Mouse (Mus musculus) CH12.LX (cell line): ENCODE measurements around the gene Amhr2. TPM values are rescaled to one million over a fixed set of nuclear protein-coding genes. Genes with fewer than 3 reads are reported as not detected.
A peak's percentile ranks its signal among the peaks of the same experiment; 100 is the strongest.

Experiments used
- DNase-seq: peaks from one replicate; pipeline ENCODE4 v3.0.0-alpha.2; 2013; ENCODE audit errors: extremely low read depth
- H3K27ac ChIP-seq: 2 replicates; pipeline ENCODE4 v1.5.1; 2012; ENCODE audit warnings: low read depth, mild to moderate bottlenecking, control low read depth, moderate library complexity; ENCODE audit not compliant: insufficient read depth
- H3K27me3 ChIP-seq: replicated peaks from 2 replicates; pipeline ENCODE3; 2012; ENCODE audit warnings: inconsistent platforms
- H3K36me3 ChIP-seq, 2 experiments: replicated peaks in 1 of 2; 2 replicates each; pipeline versions ENCODE3 to v1.6.1; 2012; ENCODE audit warnings: inconsistent platforms in 1 of 2, low read length in 1 of 2, mild to moderate bottlenecking in 1 of 2, mixed read lengths in 1 of 2, moderate library complexity in 1 of 2; ENCODE audit not compliant: control insufficient read depth in 1 of 2, insufficient read depth in 1 of 2
- H3K4me1 ChIP-seq, 2 experiments: 2 replicates each; pipeline ENCODE4 v1.6.1; 2012; ENCODE audit warnings: inconsistent platforms in 1 of 2, moderate library complexity in 1 of 2; ENCODE audit not compliant: insufficient read depth in 2 of 2, control insufficient read depth in 1 of 2
- H3K4me2 ChIP-seq: 2 replicates; pipeline ENCODE4 v1.6.1; 2012; ENCODE audit warnings: low read depth, mild to moderate bottlenecking, control low read depth; ENCODE audit not compliant: poor library complexity, insufficient read depth, severe bottlenecking
- H3K4me3 ChIP-seq, 3 experiments: fragments of 150-350 bp in 1 of 3; sonication (generic) in 1 of 3; replicated peaks in 1 of 3; 2 replicates each; pipeline versions ENCODE3 to v1.5.1; 2011 to 2012; ENCODE audit warnings: low read depth in 2 of 3, low read length in 2 of 3, mild to moderate bottlenecking in 2 of 3, moderate library complexity in 2 of 3, control low read depth in 1 of 3, improper control_type of control experiment in 1 of 3, inconsistent platforms in 1 of 3, mixed read lengths in 1 of 3; ENCODE audit not compliant: poor library complexity in 1 of 3
- H3K79me2 ChIP-seq: replicated peaks from 2 replicates; pipeline ENCODE4 v1.6.1; 2012; ENCODE audit warnings: mild to moderate bottlenecking, moderate library complexity; ENCODE audit not compliant: control insufficient read depth, poor library complexity, insufficient read depth, severe bottlenecking; ENCODE audit errors: extremely low read depth
- H3K9ac ChIP-seq: 2 replicates; pipeline ENCODE4 v1.6.1; 2012; ENCODE audit warnings: low read depth, mild to moderate bottlenecking, control low read depth, moderate library complexity; ENCODE audit not compliant: insufficient read depth
- H3K9me3 ChIP-seq: replicated peaks from 2 replicates; pipeline ENCODE3; 2012; ENCODE audit warnings: low read length, inconsistent platforms, mixed read lengths
- CTCF ChIP-seq, 2 experiments: IDR thresholded peaks in 1 of 2; conservative IDR thresholded peaks in 1 of 2; 2 replicates each; pipeline ENCODE4 v1.5.1; 2011 to 2012; ENCODE audit warnings: low read depth in 2 of 2, low read length in 2 of 2, improper control_type of control experiment in 1 of 2, inconsistent platforms in 1 of 2, mild to moderate bottlenecking in 1 of 2, moderate library complexity in 1 of 2
- E2F4 ChIP-seq: IDR thresholded peaks from 2 replicates; pipeline ENCODE4 v1.6.1; 2011; ENCODE audit warnings: low read depth, low read length, improper control_type of control experiment; ENCODE audit not compliant: insufficient replicate concordance
- ELF1 ChIP-seq: IDR thresholded peaks from 2 replicates; pipeline ENCODE4 v1.6.1; 2014; ENCODE audit warnings: low read depth, mild to moderate bottlenecking, inconsistent platforms, low read length, improper control_type of control experiment
- GABPA ChIP-seq: IDR thresholded peaks from 2 replicates; pipeline ENCODE4 v1.6.1; 2012; ENCODE audit warnings: low read depth, low read length, improper control_type of control experiment, inconsistent platforms; ENCODE audit not compliant: insufficient replicate concordance
- JUN ChIP-seq: IDR thresholded peaks from 2 replicates; pipeline ENCODE4 v1.6.1; 2011; ENCODE audit warnings: low read depth, mild to moderate bottlenecking, low read length, improper control_type of control experiment, moderate library complexity; ENCODE audit not compliant: insufficient read depth
- KAT2A ChIP-seq: IDR thresholded peaks from 2 replicates; pipeline ENCODE4 v1.6.1; 2012; ENCODE audit warnings: low read length, improper control_type of control experiment, inconsistent platforms; ENCODE audit not compliant: insufficient replicate concordance
- MAFK ChIP-seq: IDR thresholded peaks from 2 replicates; pipeline ENCODE4 v1.6.1; 2011; ENCODE audit warnings: low read length, improper control_type of control experiment; ENCODE audit not compliant: insufficient replicate concordance
- MAX ChIP-seq: IDR thresholded peaks from 2 replicates; pipeline ENCODE4 v1.6.1; 2011; ENCODE audit warnings: low read length, improper control_type of control experiment
- PAX5 ChIP-seq: IDR thresholded peaks from 2 replicates; pipeline ENCODE4 v1.6.1; 2012; ENCODE audit warnings: low read length, inconsistent platforms, mixed read lengths
- POLR2AphosphoS2 ChIP-seq: IDR thresholded peaks from 2 replicates; pipeline ENCODE4 v1.6.1; 2011; ENCODE audit warnings: low read depth, low read length, improper control_type of control experiment
- RAD21 ChIP-seq: IDR thresholded peaks from 2 replicates; pipeline ENCODE4 v1.6.1; 2011; ENCODE audit warnings: low read depth, mild to moderate bottlenecking, low read length, improper control_type of control experiment, moderate library complexity
- RCOR1 ChIP-seq: conservative IDR thresholded peaks from 2 replicates; pipeline ENCODE4 v1.6.1; 2012; ENCODE audit warnings: low read depth, mild to moderate bottlenecking, inconsistent platforms, low read length, improper control_type of control experiment
- SIN3A ChIP-seq: IDR thresholded peaks from 2 replicates; pipeline ENCODE4 v1.6.1; 2012; ENCODE audit warnings: low read length, improper control_type of control experiment, inconsistent platforms
- SMC3 ChIP-seq: IDR thresholded peaks from 2 replicates; pipeline ENCODE4 v1.6.1; 2011; ENCODE audit warnings: low read depth, low read length, improper control_type of control experiment
- USF1 ChIP-seq: IDR thresholded peaks from 2 replicates; pipeline ENCODE4 v1.6.1; 2014; ENCODE audit warnings: low read depth, mild to moderate bottlenecking, inconsistent platforms, low read length, improper control_type of control experiment
- ZNF384 ChIP-seq: IDR thresholded peaks from 2 replicates; pipeline ENCODE4 v1.6.1; 2012; ENCODE audit warnings: low read depth, low read length, improper control_type of control experiment, inconsistent platforms
- dilution Hi-C: fragments of 300-500 bp; cut with MboI; formaldehyde crosslinking; loops from 2 replicates; pipeline ENCODE4 v1.14.3; 2020; ENCODE audit warnings: low sequenced_read_pairs; ENCODE audit not compliant: extremely low pct_unique_long_range_greater_than_20kb, extremely low pct_ligation_motif_present
- in situ Hi-C: fragments of 300-500 bp; cut with MboI; formaldehyde crosslinking; loops from 3 replicates; pipeline ENCODE4 v1.14.3; 2019; ENCODE audit warnings: low sequenced_read_pairs, low pct_ligation_motif_present, low pct_unique_long_range_greater_than_20kb, mixed read lengths
- polyA plus RNA-seq: library from polyadenylated mRNA; unstranded; fragments of >175 nt; gene quantifications from 2 replicates; pipeline ENCODE4 v1.2.1, GENCODE M21; 2012; ENCODE audit warnings: low read depth; ENCODE audit not compliant: insufficient read length
- total RNA-seq, 2 experiments: library from RNA; depleted of rRNA; stranded (reverse); fragments of 300-350 nt in 1 of 2; fragments of >200 nt in 1 of 2; gene quantifications; 2 replicates each; pipeline ENCODE4 v1.2.3; 2012 to 2014

The Amhr2 gene
- total and polyA plus RNA-seq, 3 experiments: not detected

DNA sequence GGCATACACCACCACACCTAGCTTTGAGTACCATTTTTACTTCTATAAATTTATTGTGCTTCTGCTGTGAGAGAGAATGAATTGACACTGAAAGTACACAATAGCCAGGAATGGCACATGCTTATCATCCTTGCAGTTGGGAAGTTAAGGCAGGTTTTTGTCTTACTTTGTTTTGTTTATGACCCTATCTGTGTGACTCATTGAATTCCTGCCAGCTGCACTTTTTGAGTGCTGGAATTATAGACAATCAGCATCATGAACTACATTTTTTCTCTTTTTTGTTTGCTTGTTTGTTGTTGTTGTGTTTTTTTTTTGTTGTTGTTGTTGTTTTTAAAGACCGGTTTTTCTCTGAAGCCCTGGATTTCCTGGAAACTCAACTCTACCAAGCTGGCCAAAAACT, 24.2 kb upstream of the Amhr2 start:
- dilution Hi-C loops: no loop called here
- H3K79me2 ChIP-seq: peaks cover 63% of the 10 kb centered on the region
- in situ Hi-C loops: no loop called here
- H3K27me3 ChIP-seq: no peaks in the 10 kb centered on the region
- H3K9ac ChIP-seq: no peak overlapping the region
- H3K27ac ChIP-seq: no peak overlapping the region
- TF ChIP-seq KAT2A: no peak
- TF ChIP-seq CTCF (conservative IDR thresholded peaks at IDR 0.05 in 1 of 2, IDR thresholded peaks at IDR 0.05 in 1 of 2; ENCODE audit: low read depth in 2 of 2, low read length in 2 of 2): no peak
- TF ChIP-seq E2F4: no peak
- TF ChIP-seq ZNF384: no peak
- TF ChIP-seq MAX: no peak
- peaks cover 12 to 65% of the 10 kb centered on the region in 2 experiments for H3K36me3 ChIP-seq
- no peak for DNase-seq
- no peak overlapping the region for H3K4me2 ChIP-seq
- no peaks in the 10 kb centered on the region for H3K9me3 ChIP-seq
- no peak overlapping the region for H3K4me3 ChIP-seq
- peaks cover 0 to 19% of the 10 kb centered on the region in 2 experiments; a peak in 2 of 4 replicates for H3K4me1 ChIP-seq

DNA sequence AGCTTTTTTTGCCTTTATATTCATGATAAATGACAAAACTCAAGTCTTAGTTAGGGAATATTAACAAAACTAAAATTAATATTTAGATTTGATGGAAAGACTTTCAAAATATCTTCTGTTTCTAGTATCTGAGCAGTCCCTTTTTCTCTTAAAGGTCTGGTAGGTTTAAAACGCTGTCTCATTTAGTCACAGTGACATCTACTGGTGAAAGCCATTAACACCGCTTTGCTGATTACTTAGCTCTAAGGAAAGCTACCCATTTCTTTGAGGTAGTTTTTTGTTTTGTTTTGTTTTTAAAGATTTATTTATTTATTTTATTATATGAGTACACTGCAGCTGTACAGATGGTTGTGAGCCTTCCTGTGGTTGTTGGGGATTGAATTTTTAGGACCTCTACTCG, 23.7 kb upstream of the Amhr2 start:
- Histone ChIP-seq H3K27me3 (no peaks in the 10 kb centered on the region), H3K4me1 (peaks cover 0 to 19% of the 10 kb centered on the region in 2 experiments; a peak in 2 of 4 replicates), H3K79me2 (peaks cover 59% of the 10 kb centered on the region), H3K9ac (no peak overlapping the region), H3K27ac (no peak overlapping the region), H3K4me3 (no peak overlapping the region), H3K9me3 (no peaks in the 10 kb centered on the region), H3K36me3 (peaks cover 15 to 70% of the 10 kb centered on the region in 2 experiments), H3K4me2 (no peak overlapping the region)
- peak; percentile 67 for TF ChIP-seq SMC3
- TF ChIP-seq RAD21: peak; percentile 84
- TF ChIP-seq POLR2AphosphoS2: no peak
- peak; percentile 35 to 87; a peak in 3 of 4 replicates for TF ChIP-seq CTCF (conservative IDR thresholded peaks at IDR 0.05 in 1 of 2, IDR thresholded peaks at IDR 0.05 in 1 of 2; ENCODE audit: low read depth in 2 of 2, low read length in 2 of 2)
- TF ChIP-seq RCOR1: no peak
- no peak for TF ChIP-seq JUN
- no peak for TF ChIP-seq GABPA
- no peak for TF ChIP-seq SIN3A
- TF ChIP-seq ELF1: no peak
- no peak for TF ChIP-seq MAFK
- no peak for TF ChIP-seq USF1
- TF ChIP-seq PAX5: no peak
- in situ Hi-C loops: no loop called here
- DNase-seq: peak; percentile 78
- dilution Hi-C loops: no loop called here
